Mouse (Mus musculus) thymus, adult 2 months (tissue): Measurements from ENCODE around the gene Pnpo.

Experiments
- CTCF ChIP-seq: fragments of 200-500 bp; IDR thresholded peaks from 2 replicates; pipeline ENCODE4 v1.5.1; 2012; ENCODE audit warnings: mild to moderate bottlenecking, control low read depth, low read length, moderate library complexity, borderline replicate concordance; ENCODE audit not compliant: control insufficient read depth, poor library complexity, insufficient read depth; ENCODE audit errors: extremely low read depth
- POLR2A ChIP-seq: fragments of 200-500 bp; IDR thresholded peaks from 2 replicates; pipeline ENCODE4 v1.6.1; 2012; ENCODE audit warnings: mild to moderate bottlenecking, low read length, control low read depth, moderate library complexity; ENCODE audit not compliant: control insufficient read depth, poor library complexity, insufficient read depth; ENCODE audit errors: extremely low read depth

- TF ChIP-seq CTCF = no peak
- TF ChIP-seq POLR2A = no peak
Observed at GRCm38 (mm10) chr11:96950767-96951166, 7.0 kb upstream of the Pnpo start.
